Mouse (Mus musculus) bone marrow, adult 2 months (tissue): ENCODE data around the gene Cdk20.

Experiments
- CTCF ChIP-seq: fragments of 200-500 bp; IDR thresholded peaks from 2 replicates; pipeline ENCODE4 v1.5.1; 2011; ENCODE audit warnings: low read length, control low read depth; ENCODE audit not compliant: control insufficient read depth, insufficient read depth
- POLR2A ChIP-seq: fragments of 200-500 bp; IDR thresholded peaks from 2 replicates; pipeline ENCODE4 v1.6.1; 2011; ENCODE audit warnings: low read depth, mild to moderate bottlenecking, control low read depth, low read length, borderline replicate concordance; ENCODE audit not compliant: control insufficient read depth

- no peak for TF ChIP-seq CTCF
- no peak for TF ChIP-seq POLR2A
Measured at GRCm38 (mm10) chr13:64465166-64465565, 33.1 kb downstream of the Cdk20 start.
